Mouse (Mus musculus): ENCODE data around the gene Mrpl28. TPM values are rescaled to one million over a fixed set of nuclear protein-coding genes. Genes with fewer than 3 reads are reported as not detected.
"Not testable (repeated sequence)": the region's sequence is repeated elsewhere in the genome, so short reads cannot be mapped to it uniquely, and the experiment has no call there.

Mrpl28 gene
- total RNA-seq, 2 experiments from 2014 or later, result 134 to 148 TPM

- intact Hi-C loops (cut with DNase I), result no loop called here
- DNase-seq, result no peak
Observed at GRCm38 (mm10) chr17:26151886-26152630, 28.8 kb downstream of the Mrpl28 start.

- intact Hi-C loops (cut with DNase I), result no loop called here
- DNase-seq, result no peak
Observed at GRCm38 (mm10) chr17:26162736-26163135, 39.4 kb downstream of the Mrpl28 start.

- intact Hi-C loops (cut with DNase I), result no loop called here
- no peak for DNase-seq
Observed at GRCm38 (mm10) chr17:26168039-26168438, 44.7 kb downstream of the Mrpl28 start.

GRCm38 (mm10) chr17:26175248-26175647, 51.9 kb downstream of the Mrpl28 start:
- DNase-seq; intact Hi-C loops (cut with DNase I): not testable (repeated sequence)

Other genes starting within 250 kb of the Mrpl28 start
- 10 to 100 TPM; 16.1 to 18.1 TPM for gene Mettl26, start 248.4 kb upstream of the Mrpl28 start, total RNA-seq (2021)
- gene Wfikkn1, start 242.6 kb upstream of the Mrpl28 start, total RNA-seq (2021), result under 1 TPM; 0.41 to 0.64 TPM
- gene Rab40c, start 203.8 kb upstream of the Mrpl28 start, total RNA-seq (2021), result 10 to 100 TPM; 18.4 to 21.2 TPM
- gene Pigq, start 178.6 kb upstream of the Mrpl28 start, total RNA-seq (2021), result 10 to 100 TPM; 45.6 to 48.2 TPM
- under 1 TPM in 1 of 2 experiments, not detected in 1; 0.19 TPM for gene Nhlrc4, start 178.5 kb upstream of the Mrpl28 start, total RNA-seq (2021)
- under 1 TPM; 0.19 to 0.33 TPM for gene A930017K11Rik, start 170.9 kb upstream of the Mrpl28 start, total RNA-seq (2021)
- 1 to 10 TPM; 7.2 TPM for gene Capn15, start 137.7 kb upstream of the Mrpl28 start, total RNA-seq (2021)
- gene Rab11fip3, start 53.9 kb upstream of the Mrpl28 start, total RNA-seq (2021), result 10 to 100 TPM; 29.2 to 29.7 TPM
- 10 to 100 TPM; 10.2 to 11.2 TPM for gene Decr2, start 33.2 kb upstream of the Mrpl28 start, total RNA-seq (2021)
- 1 to 10 TPM; 2.8 to 3.5 TPM for gene Nme4, start 27.9 kb upstream of the Mrpl28 start, total RNA-seq (2021)
- 1 to 10 TPM; 3.6 to 4.1 TPM for gene Tmem8, start 10.2 kb upstream of the Mrpl28 start, total RNA-seq (2021)
- 10 to 100 TPM; 15.9 to 17.3 TPM for gene Axin1, start 15.2 kb downstream of the Mrpl28 start, total RNA-seq (2021)
- gene Pdia2, start 75.6 kb downstream of the Mrpl28 start, total RNA-seq (2021), result not detected
- gene Rgs11, start 79.5 kb downstream of the Mrpl28 start, total RNA-seq (2021), result 1 to 10 TPM in 1 of 2 experiments, under 1 TPM in 1; 0.19 to 1.4 TPM
- gene Arhgdig, start 84.3 kb downstream of the Mrpl28 start, total RNA-seq (2021), result under 1 TPM in 1 of 2 experiments, not detected in 1; 0.31 TPM
- gene Fam234a, start 120.7 kb downstream of the Mrpl28 start, total RNA-seq (2021), result 100 to 1,000 TPM; 128 to 142 TPM
- gene Luc7l, start 129.4 kb downstream of the Mrpl28 start, total RNA-seq (2021), result 10 to 100 TPM; 14.3 to 15.3 TPM

Measured in heart, postnatal 36 days (tissue).